Mouse (Mus musculus): ENCODE results near the gene Tpbg. TPM values are rescaled to one million over a fixed set of nuclear protein-coding genes. Genes with fewer than 3 reads are reported as not detected.

The Tpbg gene
- polyA plus RNA-seq, 1 experiment from 2014 or later, result 0.14 TPM

- Histone ChIP-seq H3K9ac (replicated peaks) (no peak overlapping the region), H3K27me3 (ENCODE audit: insufficient read depth, low read length) (no peaks in the 10 kb centered on the region), H3K36me3 (replicated peaks; ENCODE audit: insufficient read depth, low read length) (no peaks in the 10 kb centered on the region), H3K4me2 (ENCODE audit: low read depth, low read length) (no peak overlapping the region), H3K4me3 (ENCODE audit: low read depth, low read length) (no peak overlapping the region), H3K9me3 (ENCODE audit: low read length) (no peaks in the 10 kb centered on the region), H3K4me1 (ENCODE audit: insufficient read depth) (no peaks in the 10 kb centered on the region), H3K27ac (ENCODE audit: low read depth) (no peak overlapping the region)
- 72% methylated on average over 5 of the region's 5 CpGs for WGBS (ENCODE audit: insufficient replicate concordance)
- TF ChIP-seq EP300 (IDR thresholded peaks at IDR 0.05; ENCODE audit: low read depth), result no peak
- no peak for DNase-seq
- ATAC-seq, result no peak
Observed at GRCm38 (mm10) chr9:85893681-85894080, 51.5 kb downstream of the Tpbg start.

Other genes with a start within 250 kb of the Tpbg start
- 16.3 and 19.4 TPM in 2 replicates for gene Ibtk, start 93.0 kb upstream of the Tpbg start, polyA plus RNA-seq (2015; fragmentation: Nextera tagmentation; extraction: Ambion mirVana)

All from liver, postnatal 0 days (tissue).